Mouse (Mus musculus): ENCODE measurements around the gene Chic2. TPM values are rescaled to one million over a fixed set of nuclear protein-coding genes. Genes with fewer than 3 reads are reported as not detected.
A peak's percentile ranks its signal among the peaks of the same experiment; 100 is the strongest.

Gene Chic2
- polyA plus RNA-seq, 1 experiment from 2014 or later, result 35.1 TPM

- Histone ChIP-seq H3K4me3 (replicated peaks) (no peak overlapping the region), H3K36me3 (peaks cover 28% of the 10 kb centered on the region), H3K27me3 (no peaks in the 10 kb centered on the region), H3K27ac (replicated peaks) (no peak overlapping the region), H3K9me3 (replicated peaks) (no peaks in the 10 kb centered on the region), H3K4me1 (no peaks in the 10 kb centered on the region), H3K9ac (no peak overlapping the region), H3K4me2 (replicated peaks) (no peak overlapping the region)
- 49% methylated on average over 3 of the region's 3 CpGs for WGBS
- no peak for ATAC-seq (ENCODE audit: insufficient number of reproducible peaks, low FRiP score, low TSS enrichment, low read depth)
Observed at GRCm38 (mm10) chr5:75004755-75005154, 39.8 kb downstream of the Chic2 start.

- no peak for ATAC-seq (ENCODE audit: insufficient number of reproducible peaks, low FRiP score, low TSS enrichment, low read depth)
- H3K4me2 ChIP-seq (replicated peaks), result no peak overlapping the region
- no peak overlapping the region for H3K4me3 ChIP-seq (replicated peaks)
- 85% methylated on average over 3 of the region's 3 CpGs for WGBS
- H3K9me3 ChIP-seq (replicated peaks), result no peaks in the 10 kb centered on the region
- no peak overlapping the region for H3K27ac ChIP-seq (replicated peaks)
- H3K27me3 ChIP-seq, result no peaks in the 10 kb centered on the region
- no peak overlapping the region for H3K9ac ChIP-seq
- H3K4me1 ChIP-seq, result no peaks in the 10 kb centered on the region
- H3K36me3 ChIP-seq, result peaks cover 20% of the 10 kb centered on the region
Observed at GRCm38 (mm10) chr5:75002109-75002508, 42.5 kb downstream of the Chic2 start.

- no peak overlapping the region for H3K4me2 ChIP-seq (replicated peaks)
- peaks cover 23% of the 10 kb centered on the region for H3K36me3 ChIP-seq
- H3K4me3 ChIP-seq (replicated peaks), result no peak overlapping the region
- H3K27ac ChIP-seq (replicated peaks), result no peak overlapping the region
- H3K4me1 ChIP-seq, result no peaks in the 10 kb centered on the region
- no peak overlapping the region for H3K9ac ChIP-seq
- no peak for ATAC-seq (ENCODE audit: insufficient number of reproducible peaks, low FRiP score, low TSS enrichment, low read depth)
- WGBS, result 68% methylated on average over 12 of the region's 12 CpGs
- no peaks in the 10 kb centered on the region for H3K27me3 ChIP-seq
- H3K9me3 ChIP-seq (replicated peaks), result no peaks in the 10 kb centered on the region
Observed at GRCm38 (mm10) chr5:74998716-74999512, 45.7 kb downstream of the Chic2 start.

- Histone ChIP-seq H3K27ac (replicated peaks) (no peak overlapping the region), H3K9ac (no peak overlapping the region), H3K36me3 (peaks cover 12% of the 10 kb centered on the region; the same call in 1 of the 2 replicates), H3K4me3 (replicated peaks) (no peak overlapping the region), H3K4me1 (no peaks in the 10 kb centered on the region), H3K27me3 (no peaks in the 10 kb centered on the region), H3K4me2 (replicated peaks) (no peak overlapping the region), H3K9me3 (replicated peaks) (0 out of 2 replicates have a peak, but pooled peaks cover 4% of the 10 kb centered on the region)
- no peak for ATAC-seq (ENCODE audit: insufficient number of reproducible peaks, low FRiP score, low TSS enrichment, low read depth)
- 74% methylated on average over 8 of the region's 8 CpGs for WGBS
Observed at GRCm38 (mm10) chr5:74994947-74995346, 49.6 kb downstream of the Chic2 start.

- Histone ChIP-seq H3K27me3 (no peaks in the 10 kb centered on the region), H3K36me3 (no peaks in the 10 kb centered on the region), H3K9me3 (replicated peaks) (no peaks in the 10 kb centered on the region), H3K27ac (replicated peaks) (no peak overlapping the region), H3K4me3 (replicated peaks) (no peak overlapping the region), H3K9ac (no peak overlapping the region), H3K4me2 (replicated peaks) (no peak overlapping the region), H3K4me1 (peaks cover 20% of the 10 kb centered on the region)
- 26% methylated on average over 5 of the region's 5 CpGs for WGBS
- ATAC-seq (ENCODE audit: insufficient number of reproducible peaks, low FRiP score, low TSS enrichment, low read depth), result no peak
Observed at GRCm38 (mm10) chr5:74984101-74984500, 60.5 kb downstream of the Chic2 start.

- Histone ChIP-seq H3K27ac (replicated peaks) (no peak overlapping the region), H3K9me3 (replicated peaks) (no peaks in the 10 kb centered on the region), H3K36me3 (no peaks in the 10 kb centered on the region), H3K4me3 (replicated peaks) (no peak overlapping the region), H3K9ac (no peak overlapping the region), H3K4me2 (replicated peaks) (no peak overlapping the region), H3K4me1 (peaks cover 20% of the 10 kb centered on the region), H3K27me3 (no peaks in the 10 kb centered on the region)
- no peak for ATAC-seq (ENCODE audit: insufficient number of reproducible peaks, low FRiP score, low TSS enrichment, low read depth)
- 44% methylated on average over 4 of the region's 4 CpGs for WGBS
Observed at GRCm38 (mm10) chr5:74980574-74980973, 64.0 kb downstream of the Chic2 start.

- no peak overlapping the region for H3K27ac ChIP-seq (replicated peaks)
Observed at GRCm38 (mm10) chr5:74980154-74980553, 64.4 kb downstream of the Chic2 start.

GRCm38 (mm10) chr5:74979586-74979985 lies 65.0 kb downstream of the Chic2 start:
- H3K9me3 ChIP-seq (replicated peaks), result no peaks in the 10 kb centered on the region
- ATAC-seq (ENCODE audit: insufficient number of reproducible peaks, low FRiP score, low TSS enrichment, low read depth), result no peak
- H3K4me2 ChIP-seq (replicated peaks), result no peak overlapping the region
- H3K27ac ChIP-seq (replicated peaks), result no peak overlapping the region
- 34% methylated on average over 7 of the region's 7 CpGs for WGBS
- H3K9ac ChIP-seq, result no peak overlapping the region
- H3K4me3 ChIP-seq (replicated peaks), result no peak overlapping the region
- no peaks in the 10 kb centered on the region for H3K36me3 ChIP-seq
- H3K4me1 ChIP-seq, result peaks cover 26% of the 10 kb centered on the region
- H3K27me3 ChIP-seq, result no peaks in the 10 kb centered on the region

More at GRCm38 (mm10) chr5:74980154-74980553, 64.4 kb downstream of the Chic2 start:
- Histone ChIP-seq H3K36me3 (no peaks in the 10 kb centered on the region), H3K4me3 (replicated peaks) (no peak overlapping the region), H3K9ac (no peak overlapping the region), H3K4me1 (peaks cover 21% of the 10 kb centered on the region), H3K4me2 (replicated peaks) (0 out of 2 replicates have a peak overlapping the region, but pooled peaks have one; percentile 4), H3K27me3 (no peaks in the 10 kb centered on the region), H3K9me3 (replicated peaks) (no peaks in the 10 kb centered on the region)
- WGBS, result 15% methylated on average over 7 of the region's 7 CpGs
- ATAC-seq (ENCODE audit: insufficient number of reproducible peaks, low FRiP score, low TSS enrichment, low read depth), result no peak

GRCm38 (mm10) chr5:74975507-74975906 lies 69.1 kb downstream of the Chic2 start:
- H3K4me3 ChIP-seq (replicated peaks), result no peak overlapping the region
- H3K4me1 ChIP-seq, result peaks cover 21% of the 10 kb centered on the region
- no peaks in the 10 kb centered on the region for H3K27me3 ChIP-seq
- no peaks in the 10 kb centered on the region for H3K9me3 ChIP-seq (replicated peaks)
- no peak overlapping the region for H3K27ac ChIP-seq (replicated peaks)
- no peak overlapping the region for H3K9ac ChIP-seq
- H3K4me2 ChIP-seq (replicated peaks), result no peak overlapping the region
- no peak for ATAC-seq (ENCODE audit: insufficient number of reproducible peaks, low FRiP score, low TSS enrichment, low read depth)
- 92% methylated on average over 7 of the region's 7 CpGs for WGBS
- no peaks in the 10 kb centered on the region for H3K36me3 ChIP-seq

GRCm38 (mm10) chr5:74974726-74975411 lies 69.7 kb downstream of the Chic2 start:
- Histone ChIP-seq H3K27ac (replicated peaks) (peak overlapping the region; percentile 40; the same call in 1 of the 2 replicates), H3K27me3 (no peaks in the 10 kb centered on the region), H3K9me3 (replicated peaks) (no peaks in the 10 kb centered on the region), H3K4me3 (replicated peaks) (no peak overlapping the region), H3K9ac (no peak overlapping the region), H3K36me3 (no peaks in the 10 kb centered on the region), H3K4me2 (replicated peaks) (no peak overlapping the region), H3K4me1 (peaks cover 15% of the 10 kb centered on the region)
- no peak for ATAC-seq (ENCODE audit: insufficient number of reproducible peaks, low FRiP score, low TSS enrichment, low read depth)
- 45% methylated on average over 12 of the region's 12 CpGs for WGBS

GRCm38 (mm10) chr5:74974061-74974581 lies 70.5 kb downstream of the Chic2 start:
- no peak overlapping the region for H3K27ac ChIP-seq (replicated peaks)
- no peaks in the 10 kb centered on the region for H3K36me3 ChIP-seq
- peaks cover 12% of the 10 kb centered on the region for H3K4me1 ChIP-seq
- no peak overlapping the region for H3K9ac ChIP-seq
- H3K27me3 ChIP-seq, result no peaks in the 10 kb centered on the region
- no peaks in the 10 kb centered on the region for H3K9me3 ChIP-seq (replicated peaks)
- no peak overlapping the region for H3K4me2 ChIP-seq (replicated peaks)
- no peak overlapping the region for H3K4me3 ChIP-seq (replicated peaks)
- 59% methylated on average over 22 of the region's 22 CpGs for whole genome bisulfite sequencing
- no peak for ATAC-seq (ENCODE audit: insufficient number of reproducible peaks, low FRiP score, low TSS enrichment, low read depth)

Data from embryonic facial prominence, embryonic 15.5 days (tissue).